Mouse (Mus musculus): Measurements from ENCODE around the gene Lrch1.
A peak's percentile ranks its signal among the peaks of the same experiment; 100 is the strongest.

Lrch1 gene

GRCm38 (mm10) chr14:74723541-74723940 is 224.1 kb downstream of the Lrch1 start:
- DNase-seq (ENCODE audit: low spot score in 2 of 2): no peak

- peak; percentile 33 to 52 for DNase-seq (ENCODE audit: low spot score in 2 of 2)
Observed at GRCm38 (mm10) chr14:74709054-74709453, 238.6 kb downstream of the Lrch1 start.

Measured in frontal cortex, postnatal 36 days (tissue).